Mouse (Mus musculus) left cerebral cortex, postnatal 10 days (tissue): ENCODE measurements at regions not wholly inside any gene's neighbourhood (a gene's known extent, or its start where the extent isn't known, plus 50 kb on each side); places are given as distances from the start of the nearest gene placed in this dataset.

Experiments
- DNase-seq, 2 experiments: peaks; one replicate each; pipeline ENCODE4 v3.0.0; 2021 to 2022; ENCODE audit warnings: low spot score in 2 of 2, mixed read lengths in 1 of 2; ENCODE audit errors: extremely low spot score in 1 of 2
- intact Hi-C: fragments of 180-260 bp; cut with DNase I; formaldehyde crosslinking; loops from one replicate; pipeline ENCODE4 v1.15.1; 2025

GRCm38 (mm10) chr9:47445332-47445731 lies 84.6 kb upstream of the Cadm1 start:
- DNase-seq: no peak
- intact Hi-C loops: no loop called here

GRCm38 (mm10) chr9:47452752-47453151 lies 77.2 kb upstream of the Cadm1 start:
- DNase-seq: no peak
- intact Hi-C loops: no loop called here

GRCm38 (mm10) chr9:47458721-47459418 lies 71.1 kb upstream of the Cadm1 start:
- intact Hi-C loops: no loop called here

GRCm38 (mm10) chr9:47459461-47460049 lies 70.4 kb upstream of the Cadm1 start:
- DNase-seq: no peak

More at GRCm38 (mm10) chr9:47458721-47459418, 71.1 kb upstream of the Cadm1 start:
- no peak for DNase-seq

GRCm38 (mm10) chr9:47460241-47460640 lies 69.7 kb upstream of the Cadm1 start:
- DNase-seq: no peak
- intact Hi-C loops: no loop called here

More at GRCm38 (mm10) chr9:47459461-47460049, 70.4 kb upstream of the Cadm1 start:
- intact Hi-C loops: no loop called here

GRCm38 (mm10) chr9:47461915-47462314 lies 68.1 kb upstream of the Cadm1 start:
- intact Hi-C loops: no loop called here
- DNase-seq: no peak

GRCm38 (mm10) chr9:47466767-47467166 lies 63.2 kb upstream of the Cadm1 start:
- no peak for DNase-seq
- intact Hi-C loops: no loop called here

GRCm38 (mm10) chr9:47467815-47468214 lies 62.2 kb upstream of the Cadm1 start:
- no peak for DNase-seq
- intact Hi-C loops: no loop called here

- no peak for DNase-seq
- intact Hi-C loops: no loop called here
These were observed 60.4 kb upstream of the Cadm1 start for GRCm38 (mm10) chr9:47469576-47469975.

GRCm38 (mm10) chr9:47470741-47471140 lies 59.2 kb upstream of the Cadm1 start:
- no peak for DNase-seq
- intact Hi-C loops: no loop called here

- intact Hi-C loops: no loop called here
These were observed 58.1 kb upstream of the Cadm1 start for GRCm38 (mm10) chr9:47471767-47472420.

GRCm38 (mm10) chr9:47473776-47474365 lies 56.1 kb upstream of the Cadm1 start:
- intact Hi-C loops: no loop called here
- DNase-seq: no peak

More at GRCm38 (mm10) chr9:47471767-47472420, 58.1 kb upstream of the Cadm1 start:
- peak in 1 of 2 experiments; percentile 49 for DNase-seq

GRCm38 (mm10) chr9:47474776-47475175 lies 55.2 kb upstream of the Cadm1 start:
- no peak for DNase-seq
- intact Hi-C loops: no loop called here

GRCm38 (mm10) chr9:47477889-47478288 lies 52.1 kb upstream of the Cadm1 start:
- intact Hi-C loops: no loop called here
- DNase-seq: no peak
